Mouse (Mus musculus): Measurements from ENCODE around the gene Fam171a2.
"Not testable (repeated sequence)": the region's sequence is repeated elsewhere in the genome, so short reads cannot be mapped to it uniquely, and the experiment has no call there.

Fam171a2 gene

GRCm38 (mm10) chr11:102392441-102393237, 54.8 kb downstream of the Fam171a2 start:
- DNase-seq, result no peak

GRCm38 (mm10) chr11:102389436-102389835, 58.0 kb downstream of the Fam171a2 start:
- DNase-seq, result not testable (repeated sequence)
